Mouse (Mus musculus) kidney, adult 8-10 months (tissue): ENCODE results near the gene Comp.

ENCODE experiments used
- DNase-seq, 2 experiments: peaks; one replicate each; pipeline ENCODE4 v3.0.0; 2022

Gene Comp

DNA sequence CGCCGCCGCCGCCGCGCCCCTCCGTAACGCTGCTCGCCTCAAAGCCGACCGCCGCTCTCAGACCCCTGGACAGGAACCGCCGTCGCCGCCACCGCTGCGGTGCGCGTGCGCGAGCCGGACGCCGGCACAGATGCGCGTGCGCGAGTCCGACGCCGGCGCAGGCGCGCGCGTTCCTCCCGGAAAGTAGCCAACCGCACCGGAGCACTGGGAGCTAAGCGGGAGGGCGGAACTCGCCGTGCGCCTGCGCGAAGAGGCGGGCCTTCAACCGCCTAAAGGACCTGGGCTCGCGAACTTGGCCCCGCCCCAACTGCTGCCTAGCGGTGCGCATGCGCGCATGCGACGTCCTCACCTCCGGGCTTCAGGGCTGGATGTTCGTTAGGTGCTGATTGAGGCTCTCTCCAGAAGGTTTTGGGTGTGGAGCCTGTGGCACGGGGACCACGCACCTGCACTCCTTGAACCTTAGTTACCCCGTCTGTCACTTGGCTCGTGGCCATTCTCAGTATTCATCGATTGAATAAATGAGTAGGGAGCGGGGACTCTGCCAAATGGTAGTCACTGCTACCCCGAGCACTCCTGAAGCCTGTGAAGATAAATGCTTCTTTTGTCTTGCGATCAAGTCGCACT, 20.1 kb upstream of the Comp start, which contains the start of gene Upf1:
Gene Upf1 (minus strand): TSS at position 85 of the 624 bp plus-strand sequence.
- DNase-seq = peak; percentile 98 to 99

- DNase-seq = no peak
Measured at GRCm38 (mm10) chr8:70354004-70354403, 19.4 kb upstream of the Comp start.

- DNase-seq = no peak
Measured at GRCm38 (mm10) chr8:70356111-70356510, 17.2 kb upstream of the Comp start.

DNA sequence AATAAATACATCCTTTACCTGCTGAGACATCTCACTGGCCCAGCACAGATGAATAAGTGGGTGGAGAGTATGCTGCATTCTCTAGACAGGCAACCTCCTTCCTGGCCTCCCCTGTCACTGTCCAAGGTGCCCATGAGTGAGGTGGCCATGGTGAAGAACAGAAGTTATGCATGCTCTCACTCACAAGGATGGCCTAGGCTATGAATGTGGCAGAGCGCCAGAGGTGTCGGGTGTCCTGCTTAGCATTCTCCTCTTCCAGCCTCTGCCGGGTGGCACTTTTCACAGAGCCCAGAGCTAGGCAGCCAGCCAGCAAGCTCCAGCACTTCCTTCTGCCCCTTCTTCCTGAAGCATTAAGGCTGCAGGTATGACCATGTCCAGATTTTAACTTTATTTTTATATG, 13.9 kb upstream of the Comp start:
- peak; percentile 25 to 43 for DNase-seq

- peak in 1 of 2 experiments; percentile 34 for DNase-seq
Measured at GRCm38 (mm10) chr8:70360769-70361168, 12.6 kb upstream of the Comp start.

DNA sequence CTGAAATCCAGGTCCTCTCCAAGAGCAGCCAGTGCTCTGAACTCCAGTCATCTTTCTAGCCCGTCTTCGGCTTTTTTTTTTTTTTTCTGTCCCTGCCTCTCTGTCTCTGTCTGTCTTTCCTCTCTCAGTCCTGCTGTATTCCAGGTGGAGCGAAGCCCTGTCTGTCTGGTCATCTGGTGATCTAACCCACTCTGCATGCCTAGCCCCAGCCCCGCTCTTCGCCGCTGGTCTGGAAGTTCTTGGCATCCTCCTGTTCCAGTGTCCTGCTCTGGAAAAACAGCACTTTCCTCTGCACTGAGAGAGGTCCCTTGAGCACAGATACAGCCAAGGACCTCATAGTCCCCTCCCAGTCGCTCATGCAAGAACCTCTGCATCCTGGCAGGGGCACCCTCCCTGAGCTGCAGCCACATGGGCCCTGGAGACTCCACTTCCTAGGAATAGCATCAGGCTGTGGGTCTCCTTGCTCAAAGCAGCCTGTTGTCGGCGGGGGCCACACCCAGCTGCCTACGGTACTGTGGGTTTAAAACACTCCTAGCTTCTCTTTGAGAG, 11.8 kb upstream of the Comp start:
- DNase-seq = no peak

DNA sequence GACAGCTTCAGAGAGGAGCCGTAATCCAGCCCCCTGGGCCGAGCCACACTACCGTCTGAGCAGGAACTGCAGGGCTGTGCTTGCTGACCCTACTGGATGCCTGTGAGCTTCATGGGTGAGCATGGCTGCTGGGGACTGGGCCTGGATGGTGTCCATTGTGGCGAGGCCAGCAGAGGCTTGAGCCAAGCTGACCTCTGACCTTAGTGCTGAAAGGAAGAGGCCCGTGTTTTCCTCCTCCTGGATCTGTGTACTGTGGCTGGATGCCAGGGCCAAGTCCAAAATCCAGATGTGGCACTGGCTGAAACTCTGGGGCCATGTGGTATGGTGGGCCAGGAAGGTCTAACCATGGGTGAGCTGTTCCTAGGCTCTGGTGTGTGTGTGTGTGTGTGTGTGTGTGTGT, 9.3 kb upstream of the Comp start:
- DNase-seq = peak; percentile 78 to 81

GRCm38 (mm10) chr8:70366588-70366987, 6.8 kb upstream of the Comp start:
- DNase-seq = no peak

- no peak for DNase-seq
Measured at GRCm38 (mm10) chr8:70370476-70370875, 2.9 kb upstream of the Comp start.

- peak; percentile 58 to 79 for DNase-seq
Measured at GRCm38 (mm10) chr8:70371951-70372350, 1.4 kb upstream of the Comp start.

DNA sequence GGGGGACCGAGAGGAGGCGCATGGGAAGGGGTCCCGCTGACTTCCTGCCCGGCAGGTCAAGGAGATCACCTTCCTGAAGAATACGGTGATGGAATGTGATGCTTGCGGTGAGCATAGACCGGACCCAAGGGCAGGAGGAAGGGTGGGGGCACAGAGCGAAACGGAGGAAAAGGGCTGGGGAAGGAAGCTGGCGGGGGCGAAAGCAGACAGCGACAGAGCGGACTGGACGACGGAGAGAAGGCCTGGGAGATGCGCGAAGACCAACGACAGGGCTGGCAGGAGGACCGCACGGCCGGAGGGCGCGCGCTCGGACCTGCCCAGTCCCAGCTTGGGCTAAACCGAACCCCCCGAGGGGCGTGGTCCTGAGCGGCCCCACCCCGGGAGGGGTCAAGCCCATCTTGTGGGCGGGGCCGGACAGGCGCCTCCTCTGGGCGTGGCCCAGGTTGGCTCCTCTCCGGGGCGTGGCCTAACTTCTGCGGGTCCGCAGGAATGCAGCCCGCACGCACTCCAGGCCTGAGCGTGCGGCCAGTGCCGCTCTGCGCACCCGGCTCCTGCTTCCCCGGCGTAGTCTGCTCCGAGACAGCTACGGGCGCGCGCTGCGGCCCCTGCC, 1.1 kb downstream of the Comp start:
- DNase-seq = peak; percentile 84 to 86

- no peak for DNase-seq
Measured at GRCm38 (mm10) chr8:70375212-70375859, 2.0 kb downstream of the Comp start.

- no peak for DNase-seq
Measured at GRCm38 (mm10) chr8:70376275-70376741, 3.0 kb downstream of the Comp start.

DNA sequence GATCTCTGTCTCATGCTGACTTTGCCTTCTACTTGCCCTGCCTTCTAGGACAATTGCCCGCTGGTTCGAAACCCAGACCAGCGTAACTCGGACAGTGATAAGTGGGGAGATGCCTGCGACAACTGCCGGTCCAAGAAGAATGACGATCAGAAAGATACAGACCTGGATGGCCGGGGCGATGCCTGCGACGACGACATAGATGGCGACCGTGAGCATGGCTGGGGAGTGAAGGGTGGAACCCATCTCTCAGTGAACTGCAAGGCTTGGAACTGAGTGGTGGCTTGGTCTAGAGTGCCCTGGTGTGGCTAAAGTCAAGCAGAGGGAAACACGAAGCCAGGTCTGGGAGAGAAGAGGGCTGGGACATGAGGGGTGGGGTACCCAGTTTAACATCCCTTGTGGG, 3.7 kb downstream of the Comp start:
- DNase-seq = no peak

DNA sequence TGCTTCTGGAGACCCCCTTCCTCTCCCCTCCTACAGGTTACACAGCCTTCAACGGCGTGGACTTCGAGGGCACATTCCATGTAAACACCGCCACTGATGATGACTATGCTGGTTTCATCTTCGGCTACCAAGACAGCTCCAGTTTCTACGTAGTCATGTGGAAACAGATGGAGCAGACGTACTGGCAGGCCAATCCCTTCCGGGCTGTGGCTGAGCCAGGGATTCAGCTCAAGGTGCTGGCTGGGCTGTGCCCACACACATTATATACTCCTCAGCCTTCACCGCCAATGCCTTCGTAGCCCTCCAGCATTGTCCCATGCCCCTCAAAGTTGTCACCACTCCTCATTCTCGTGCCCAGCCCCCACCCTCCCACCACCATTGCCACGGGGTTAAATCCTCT, 6.7 kb downstream of the Comp start:
- no peak for DNase-seq

- peak; percentile 51 to 73 for DNase-seq
Measured at GRCm38 (mm10) chr8:70383287-70383686, 9.9 kb downstream of the Comp start.

GRCm38 (mm10) chr8:70389678-70390077, 16.3 kb downstream of the Comp start:
- DNase-seq = no peak

- DNase-seq = no peak
Measured at GRCm38 (mm10) chr8:70393087-70393486, 19.7 kb downstream of the Comp start.

DNA sequence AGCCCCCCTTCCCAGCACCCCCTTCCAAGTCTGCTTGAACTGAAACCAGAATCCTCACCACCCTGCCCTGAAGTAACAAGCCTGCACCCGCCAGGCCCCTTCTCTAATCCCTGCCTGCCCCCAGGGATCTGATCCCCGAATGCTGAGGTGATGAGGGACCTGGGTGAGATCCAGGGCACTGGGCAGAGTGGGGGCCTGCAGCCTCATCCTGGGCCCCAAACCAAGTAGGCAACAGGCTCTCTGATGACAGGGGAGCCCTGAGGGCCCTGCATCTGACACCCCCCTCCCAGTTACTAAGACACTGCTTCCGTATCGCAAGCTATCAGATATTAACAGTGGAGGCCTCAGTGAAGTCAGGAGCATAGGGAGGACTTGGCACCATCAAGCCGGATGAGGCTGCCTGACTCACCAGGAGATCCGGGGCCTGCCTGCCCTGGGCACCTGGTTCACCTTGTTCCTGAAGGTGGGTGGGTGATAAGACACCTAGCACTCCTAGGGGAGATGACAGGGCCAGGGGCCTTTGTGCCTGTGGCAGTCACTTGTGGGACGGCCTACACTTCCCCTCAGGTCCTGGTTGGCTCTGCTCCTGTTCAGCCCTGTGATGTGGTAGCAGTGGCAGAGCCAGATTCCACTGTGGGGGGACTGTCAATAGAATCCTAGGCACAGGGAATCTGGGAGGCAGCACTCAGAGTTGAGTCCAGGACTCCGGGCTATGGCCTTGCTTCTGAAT, 21.1 kb downstream of the Comp start:
- DNase-seq = no peak

GRCm38 (mm10) chr8:70395649-70396048, 22.3 kb downstream of the Comp start:
- DNase-seq = no peak

DNA sequence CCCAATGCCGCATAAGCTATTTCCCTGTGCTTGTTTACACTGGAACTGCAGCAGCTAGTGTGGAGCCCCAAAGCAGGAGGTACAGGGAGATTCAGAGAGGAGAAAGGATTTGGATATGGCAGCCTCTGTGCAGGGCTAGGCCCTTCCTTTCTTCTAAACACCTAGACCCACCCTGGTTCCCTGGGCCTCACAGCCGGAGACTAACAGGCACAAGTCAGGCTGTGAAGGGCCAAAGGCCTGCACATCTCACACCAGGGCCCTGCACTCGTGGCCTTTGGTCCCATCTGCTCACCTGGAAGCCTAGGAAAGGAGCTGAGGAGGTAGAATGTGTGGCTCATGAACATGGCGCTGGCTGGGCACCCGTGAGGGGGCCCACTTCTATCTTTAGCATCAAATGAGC, 22.8 kb downstream of the Comp start:
- no peak for DNase-seq

DNA sequence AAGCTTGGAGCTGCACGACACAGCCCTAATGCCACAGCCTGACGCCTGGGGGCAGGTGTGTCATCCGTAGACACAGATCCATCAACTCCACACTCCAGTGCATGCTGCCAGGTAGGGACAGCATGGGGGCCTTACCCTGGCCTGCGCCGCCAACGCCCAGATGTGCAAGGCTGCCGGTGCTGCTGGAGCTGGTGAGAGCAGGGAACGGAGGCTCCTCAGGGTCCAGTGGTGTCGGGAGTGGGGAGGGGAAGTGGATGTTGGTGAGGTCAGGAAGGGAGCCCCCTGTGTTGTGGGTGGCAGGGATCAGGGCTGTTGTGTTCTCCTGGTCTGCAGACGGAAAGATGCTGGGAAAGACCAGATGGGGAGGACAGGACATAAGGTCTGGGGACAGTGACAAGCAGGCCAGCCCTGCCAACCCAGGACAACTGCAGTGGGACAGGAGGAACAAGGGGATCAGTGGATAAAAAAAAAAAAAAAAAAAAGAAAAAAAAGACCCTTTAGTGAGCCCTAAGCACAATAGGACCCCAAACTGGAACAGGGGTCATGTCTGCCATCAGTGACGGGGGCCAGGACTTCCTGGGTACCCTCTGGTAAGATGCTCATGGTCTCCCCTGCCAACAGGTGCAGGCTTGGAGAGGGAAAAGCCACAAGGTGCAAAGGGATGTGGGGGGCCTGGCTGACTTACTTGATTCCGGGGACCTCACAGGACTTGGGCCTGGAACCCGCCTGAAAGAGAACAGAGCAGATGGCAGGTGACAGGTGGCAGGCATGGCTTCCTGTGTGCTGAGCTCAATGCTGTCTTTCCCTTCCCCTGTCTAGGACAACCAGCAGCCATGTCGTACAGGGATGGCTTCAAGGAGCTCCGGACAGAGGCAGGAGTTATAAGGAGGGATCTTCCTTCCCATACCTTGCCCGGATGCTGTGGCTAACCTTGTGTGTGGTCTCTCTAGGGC, 24.5 kb downstream of the Comp start:
- no peak for DNase-seq
